Mouse (Mus musculus): Measurements from ENCODE around the gene Cdh12.
A peak's percentile ranks its signal among the peaks of the same experiment; 100 is the strongest.

GRCm38 (mm10) chr15:21109009-21109841 is 660.2 kb downstream of the Cdh12 start:
- TF ChIP-seq CTCF (IDR thresholded peaks at IDR 0.05) (peak; percentile 25), POLR2A (IDR thresholded peaks at IDR 0.05; ENCODE audit: insufficient read depth, low read depth, low read length) (no peak), EP300 (IDR thresholded peaks at IDR 0.05; ENCODE audit: insufficient read depth, low read depth, low read length) (no peak)
